Mouse (Mus musculus): Measurements from ENCODE around the gene Vapa. TPM values are rescaled to one million over a fixed set of nuclear protein-coding genes. Genes with fewer than 3 reads are reported as not detected.

Gene Vapa
- polyA plus RNA-seq, 1 experiment from 2014 or later, result 244 TPM

DNA sequence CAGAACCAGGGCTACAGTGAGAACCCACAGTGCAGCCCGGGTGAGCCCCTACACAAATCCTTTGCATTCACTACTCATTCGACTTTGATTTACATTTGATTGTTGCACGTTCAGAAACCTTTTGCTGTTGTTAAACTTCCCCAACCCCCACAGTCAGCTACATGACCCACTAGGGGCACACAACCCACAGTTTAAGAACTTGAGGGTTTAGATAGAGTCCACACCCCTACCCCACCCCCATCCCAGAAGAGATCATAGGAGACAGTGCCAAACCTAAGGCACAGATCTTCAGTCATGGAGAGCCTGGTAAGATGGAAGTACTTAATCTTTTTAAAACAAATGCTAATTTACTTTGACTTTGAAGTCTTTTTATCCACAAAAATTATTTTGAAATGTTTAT is 2.3 kb upstream of the Vapa start:
- H3K9ac ChIP-seq (replicated peaks), result 0 out of 2 replicates have a peak overlapping the region, but pooled peaks have one; percentile 28

DNA sequence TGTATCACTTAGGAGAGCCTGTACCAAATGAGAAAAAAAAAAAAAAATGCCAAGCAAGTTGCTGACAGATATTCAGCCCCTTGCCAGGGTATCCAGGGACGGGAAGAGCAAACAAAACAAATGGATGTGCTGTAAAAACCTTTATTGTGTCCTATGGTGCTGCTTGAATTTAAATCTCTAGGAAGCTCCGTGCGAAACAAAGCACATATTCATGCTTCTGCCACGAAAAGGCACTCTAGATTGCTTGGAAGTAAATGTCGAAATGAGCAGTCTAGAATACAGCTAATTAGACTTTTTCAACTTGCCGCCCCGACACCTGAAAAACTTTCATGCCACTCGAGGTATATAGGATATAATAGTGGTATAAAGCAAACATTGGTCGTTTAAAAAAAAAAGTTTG is 1.1 kb upstream of the Vapa start:
- H3K4me1 ChIP-seq (replicated peaks), result peaks cover 29% of the 10 kb centered on the region
- H3K4me3 ChIP-seq (replicated peaks), result peak overlapping the region; percentile 97
- H3K27me3 ChIP-seq, result no peaks in the 10 kb centered on the region; the same call in 1 of the 2 replicates
- H3K9ac ChIP-seq (replicated peaks), result peak overlapping the region; percentile 69
- no peaks in the 10 kb centered on the region for H3K36me3 ChIP-seq
- peak overlapping the region; percentile 99 for H3K27ac ChIP-seq
- no peak for ATAC-seq
- H3K9me3 ChIP-seq, result no peaks in the 10 kb centered on the region
- peak overlapping the region; percentile 77 for H3K4me2 ChIP-seq (replicated peaks)
- WGBS, result 1% methylated on average over 9 of the region's 9 CpGs

More for the DNA sequence above, 2.3 kb upstream of the Vapa start:
- Histone ChIP-seq H3K4me3 (replicated peaks) (no peak overlapping the region), H3K4me1 (replicated peaks) (peaks cover 19% of the 10 kb centered on the region), H3K4me2 (replicated peaks) (no peak overlapping the region), H3K27me3 (no peaks in the 10 kb centered on the region; the same call in 1 of the 2 replicates), H3K9me3 (no peaks in the 10 kb centered on the region), H3K36me3 (no peaks in the 10 kb centered on the region), H3K27ac (no peak overlapping the region)
- no peak for ATAC-seq
- WGBS, result 28% methylated on average over 3 of the region's 3 CpGs

DNA sequence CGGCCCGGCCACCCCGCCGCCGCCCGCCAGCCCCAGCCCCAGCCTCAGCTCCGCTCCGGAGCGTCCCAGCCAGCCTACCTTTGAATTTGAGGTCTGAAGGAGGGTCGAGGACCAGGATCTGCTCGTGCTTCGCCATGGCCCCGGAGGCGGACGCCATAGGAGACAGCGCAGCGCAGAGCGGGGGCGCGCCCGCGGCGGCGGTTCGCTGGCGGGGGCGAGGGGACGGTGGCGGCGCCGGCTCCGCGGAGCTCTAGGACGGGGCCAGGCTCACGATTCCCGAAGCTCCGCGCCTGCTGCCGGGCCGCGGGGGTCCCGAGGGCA is 253 bp downstream of the Vapa start:
- peak overlapping the region; percentile 98 for H3K9ac ChIP-seq (replicated peaks)
- H3K9me3 ChIP-seq, result no peaks in the 10 kb centered on the region
- H3K36me3 ChIP-seq, result no peaks in the 10 kb centered on the region
- peak overlapping the region; percentile 78 for H3K4me2 ChIP-seq (replicated peaks)
- 0% methylated on average over 24 of the region's 42 CpGs for WGBS
- ATAC-seq, result peak; percentile 75
- peak overlapping the region; percentile 97 for H3K4me3 ChIP-seq (replicated peaks)
- H3K4me1 ChIP-seq (replicated peaks), result peaks cover 42% of the 10 kb centered on the region
- peak overlapping the region; percentile 99 for H3K27ac ChIP-seq
- no peaks in the 10 kb centered on the region; the same call in 1 of the 2 replicates for H3K27me3 ChIP-seq

DNA sequence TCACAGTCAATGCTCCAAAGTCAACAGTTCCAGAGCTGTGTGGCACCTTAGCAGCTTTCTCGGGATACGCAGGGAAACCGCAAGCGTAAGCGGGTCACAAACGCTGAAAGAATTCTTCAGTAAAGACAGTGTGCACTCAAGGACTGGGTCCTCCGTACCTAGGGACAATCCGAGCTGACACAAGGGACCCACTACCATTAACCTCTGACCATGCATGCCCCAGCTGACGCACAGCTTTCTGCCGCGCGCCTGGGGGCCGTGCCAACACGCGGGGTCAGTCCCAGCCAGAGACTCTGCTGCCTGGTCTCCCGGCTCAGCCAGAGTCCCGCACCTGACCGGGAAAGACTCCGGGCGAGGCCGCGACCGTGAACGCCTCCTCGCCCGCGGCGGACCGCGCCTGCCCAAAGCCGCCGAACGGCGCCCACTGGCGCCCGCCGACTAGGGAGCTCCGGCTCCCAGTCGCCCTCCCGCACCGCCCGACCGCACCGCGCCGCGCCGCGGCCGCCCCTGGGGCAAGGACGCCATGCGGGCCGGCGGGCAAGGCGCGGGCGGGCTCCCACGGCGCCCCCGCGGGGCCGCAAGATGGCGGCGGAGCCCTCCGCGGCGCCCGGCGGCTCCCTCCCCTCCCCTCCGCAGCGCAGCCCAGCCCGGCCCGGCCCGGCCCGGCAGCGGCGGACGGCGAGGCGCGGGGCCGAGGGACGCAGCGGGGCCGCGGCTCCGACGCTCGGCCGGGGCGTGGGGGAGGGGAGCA is 789 bp downstream of the Vapa start:
- WGBS, result 0% methylated on average over 68 of the region's 91 CpGs
- Histone ChIP-seq H3K9ac (replicated peaks) (peak overlapping the region; percentile 98), H3K4me1 (replicated peaks) (peaks cover 45% of the 10 kb centered on the region), H3K27me3 (no peaks in the 10 kb centered on the region; the same call in 1 of the 2 replicates), H3K27ac (peak overlapping the region; percentile 99), H3K4me3 (replicated peaks) (peak overlapping the region; percentile 97), H3K9me3 (no peaks in the 10 kb centered on the region), H3K4me2 (replicated peaks) (peak overlapping the region; percentile 78), H3K36me3 (no peaks in the 10 kb centered on the region)
- peak; percentile 63 for ATAC-seq

DNA sequence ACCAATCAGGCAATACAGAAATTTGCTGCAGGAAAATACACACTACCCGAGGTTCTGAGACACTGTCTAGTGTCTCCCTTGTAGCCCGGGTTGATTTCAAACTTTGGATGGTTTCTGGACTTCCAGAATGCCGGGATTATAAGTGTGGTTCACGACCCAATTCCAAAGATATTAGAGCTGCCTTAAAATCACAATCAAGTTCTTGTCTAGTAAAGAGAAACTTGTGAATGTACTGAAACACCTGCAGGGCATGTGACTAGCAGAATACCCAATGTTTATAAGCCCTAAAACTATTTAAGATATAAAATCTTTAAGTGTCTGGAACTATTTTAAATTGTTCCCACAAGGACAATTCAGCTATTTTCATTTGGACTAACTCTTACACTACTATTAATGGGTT is 1.6 kb downstream of the Vapa start:
- peak overlapping the region; percentile 97 for H3K4me3 ChIP-seq (replicated peaks)
- H3K9me3 ChIP-seq, result no peaks in the 10 kb centered on the region
- H3K27me3 ChIP-seq, result no peaks in the 10 kb centered on the region; the same call in 1 of the 2 replicates
- peak overlapping the region; percentile 98 for H3K9ac ChIP-seq (replicated peaks)
- WGBS, result 12% methylated on average over 4 of the region's 4 CpGs
- H3K27ac ChIP-seq, result no peak overlapping the region
- H3K4me2 ChIP-seq (replicated peaks), result peak overlapping the region; percentile 78
- no peaks in the 10 kb centered on the region for H3K36me3 ChIP-seq
- peaks cover 51% of the 10 kb centered on the region for H3K4me1 ChIP-seq (replicated peaks)
- no peak for ATAC-seq

DNA sequence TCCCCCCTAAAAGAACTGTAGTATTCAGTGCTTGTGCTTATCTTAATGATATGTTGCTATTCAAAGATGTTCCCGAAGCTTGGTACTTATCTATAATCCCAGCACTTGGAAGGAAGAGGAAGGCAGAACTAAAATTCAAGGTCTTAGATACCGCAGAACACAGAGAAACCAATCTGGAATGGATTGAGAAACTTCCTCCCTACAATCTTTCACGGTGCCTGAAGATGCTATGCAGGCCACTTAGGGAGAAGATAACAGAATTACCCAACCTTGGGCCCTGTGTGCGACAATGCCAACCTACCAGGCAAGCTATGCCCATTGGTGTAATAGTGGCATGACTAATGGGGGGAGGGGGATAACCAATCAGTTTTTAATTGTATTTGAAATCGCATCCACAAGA is 4.6 kb downstream of the Vapa start:
- Histone ChIP-seq H3K9ac (replicated peaks) (no peak overlapping the region), H3K27ac (no peak overlapping the region), H3K9me3 (no peaks in the 10 kb centered on the region), H3K36me3 (no peaks in the 10 kb centered on the region), H3K4me1 (replicated peaks) (peaks cover 63% of the 10 kb centered on the region), H3K27me3 (no peaks in the 10 kb centered on the region), H3K4me2 (replicated peaks) (no peak overlapping the region), H3K4me3 (replicated peaks) (no peak overlapping the region)
- no peak for ATAC-seq
- 84% methylated on average over 5 of the region's 5 CpGs for WGBS

DNA sequence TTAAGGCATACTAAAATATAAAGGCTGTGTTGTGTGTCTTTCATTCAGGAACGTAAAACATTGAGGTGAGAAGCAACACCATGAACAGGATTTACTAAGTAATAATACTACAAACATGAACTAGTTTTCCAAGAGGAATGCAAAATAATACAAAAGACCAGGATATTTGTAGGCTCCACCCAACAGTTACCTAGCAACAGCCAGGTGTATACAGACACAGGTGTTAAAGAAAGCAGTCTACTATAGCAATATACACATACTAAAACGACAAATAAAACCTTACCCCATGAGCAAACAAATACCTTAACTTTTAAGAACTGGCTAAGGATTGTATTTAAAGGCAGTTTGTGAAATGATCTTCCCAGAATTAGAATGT is 5.1 kb downstream of the Vapa start:
- Histone ChIP-seq H3K4me3 (replicated peaks) (no peak overlapping the region), H3K36me3 (no peaks in the 10 kb centered on the region), H3K4me1 (replicated peaks) (peaks cover 64% of the 10 kb centered on the region), H3K9me3 (no peaks in the 10 kb centered on the region), H3K4me2 (replicated peaks) (no peak overlapping the region), H3K27ac (no peak overlapping the region), H3K27me3 (no peaks in the 10 kb centered on the region), H3K9ac (replicated peaks) (no peak overlapping the region)
- ATAC-seq, result no peak
- WGBS, result 85% methylated on average over 2 of the region's 2 CpGs

DNA sequence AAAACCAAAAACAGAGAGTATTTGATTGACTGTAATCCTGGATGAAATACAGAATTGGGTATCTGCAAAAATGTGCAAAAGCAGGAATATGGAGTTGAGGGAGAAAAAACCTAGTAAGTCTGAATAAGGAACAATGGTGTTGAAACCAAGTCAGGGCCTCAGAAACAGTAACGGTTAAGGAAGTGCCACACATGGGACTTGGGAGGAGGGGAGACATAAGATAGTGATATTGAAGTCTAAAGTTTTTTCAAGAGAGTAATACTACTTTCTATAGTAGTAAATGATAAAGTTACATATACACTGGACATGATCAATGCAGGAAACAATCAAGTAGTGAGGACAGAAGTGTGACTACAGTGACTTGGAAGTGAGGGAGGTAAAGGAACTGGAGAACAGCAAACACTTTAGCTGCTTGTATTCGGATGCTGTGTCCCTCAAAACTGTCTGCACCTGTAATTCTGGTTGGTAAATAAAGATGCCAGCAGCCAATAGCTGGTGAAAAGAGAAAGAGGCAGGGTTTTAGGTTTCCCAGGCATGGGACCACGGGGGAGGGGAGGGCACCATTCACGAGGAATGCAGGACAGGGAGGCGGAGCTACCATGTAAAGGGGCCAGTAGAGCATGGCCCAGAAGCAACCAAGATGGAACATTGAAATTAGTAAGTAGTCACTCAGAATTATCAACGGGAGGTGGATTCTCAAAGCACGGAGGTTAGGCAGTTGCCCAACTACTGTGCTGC is 5.6 kb downstream of the Vapa start:
- peaks cover 64% of the 10 kb centered on the region for H3K4me1 ChIP-seq (replicated peaks)
- H3K27me3 ChIP-seq, result no peaks in the 10 kb centered on the region
- H3K36me3 ChIP-seq, result no peaks in the 10 kb centered on the region
- WGBS, result 50% methylated on average over 7 of the region's 7 CpGs
- no peaks in the 10 kb centered on the region for H3K9me3 ChIP-seq
- no peak overlapping the region for H3K4me2 ChIP-seq (replicated peaks)
- ATAC-seq, result no peak
- no peak overlapping the region for H3K4me3 ChIP-seq (replicated peaks)
- no peak overlapping the region for H3K27ac ChIP-seq
- H3K9ac ChIP-seq (replicated peaks), result no peak overlapping the region

DNA sequence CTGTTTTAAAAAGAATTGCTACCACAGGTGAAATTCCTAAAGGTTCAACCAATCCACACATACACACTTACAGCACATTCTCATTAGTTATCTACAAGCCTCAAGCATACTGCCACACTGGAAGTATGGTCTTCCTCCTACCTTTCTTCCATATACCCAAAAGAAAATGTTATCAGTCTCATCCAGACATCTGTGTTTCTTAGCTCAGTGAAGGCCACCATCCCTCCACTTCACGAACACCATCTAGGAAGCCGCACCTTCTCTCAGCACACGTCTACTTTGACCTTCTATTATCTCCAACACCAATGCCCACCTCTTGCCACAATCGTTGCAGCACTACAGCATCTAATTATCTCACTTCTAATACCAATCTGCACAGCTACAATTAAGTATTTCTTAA is 7.3 kb downstream of the Vapa start:
- Histone ChIP-seq H3K4me3 (replicated peaks) (no peak overlapping the region), H3K27me3 (no peaks in the 10 kb centered on the region), H3K9me3 (no peaks in the 10 kb centered on the region), H3K9ac (replicated peaks) (no peak overlapping the region), H3K4me2 (replicated peaks) (no peak overlapping the region), H3K4me1 (replicated peaks) (peaks cover 56% of the 10 kb centered on the region), H3K36me3 (no peaks in the 10 kb centered on the region), H3K27ac (no peak overlapping the region)
- no peak for ATAC-seq
- 81% methylated on average over 4 of the region's 4 CpGs for WGBS

DNA sequence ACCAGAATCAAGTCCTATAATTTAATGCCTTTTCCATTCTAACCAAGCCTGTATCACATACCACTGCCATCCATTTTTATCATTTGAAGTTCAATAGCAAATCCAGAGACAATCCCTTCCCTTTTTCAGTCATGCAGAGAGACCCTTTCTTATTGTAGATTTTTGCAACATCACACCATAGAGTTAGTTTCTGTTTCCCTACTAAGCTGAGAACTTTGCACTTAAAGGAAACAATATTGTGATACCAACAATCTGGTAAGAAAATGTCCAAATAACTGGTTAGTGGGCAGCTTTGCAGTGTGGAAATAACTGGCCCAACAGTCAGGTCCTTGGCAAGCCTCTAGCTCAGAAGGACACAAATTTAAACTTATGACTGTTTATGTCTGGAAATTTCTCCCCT is 8.5 kb downstream of the Vapa start:
- no peaks in the 10 kb centered on the region for H3K9me3 ChIP-seq
- peaks cover 56% of the 10 kb centered on the region for H3K4me1 ChIP-seq (replicated peaks)
- H3K9ac ChIP-seq (replicated peaks), result no peak overlapping the region
- H3K27ac ChIP-seq, result no peak overlapping the region
- no peak overlapping the region for H3K4me3 ChIP-seq (replicated peaks)
- no peaks in the 10 kb centered on the region for H3K36me3 ChIP-seq
- no peak for ATAC-seq
- no peak overlapping the region for H3K4me2 ChIP-seq (replicated peaks)
- no peaks in the 10 kb centered on the region for H3K27me3 ChIP-seq

DNA sequence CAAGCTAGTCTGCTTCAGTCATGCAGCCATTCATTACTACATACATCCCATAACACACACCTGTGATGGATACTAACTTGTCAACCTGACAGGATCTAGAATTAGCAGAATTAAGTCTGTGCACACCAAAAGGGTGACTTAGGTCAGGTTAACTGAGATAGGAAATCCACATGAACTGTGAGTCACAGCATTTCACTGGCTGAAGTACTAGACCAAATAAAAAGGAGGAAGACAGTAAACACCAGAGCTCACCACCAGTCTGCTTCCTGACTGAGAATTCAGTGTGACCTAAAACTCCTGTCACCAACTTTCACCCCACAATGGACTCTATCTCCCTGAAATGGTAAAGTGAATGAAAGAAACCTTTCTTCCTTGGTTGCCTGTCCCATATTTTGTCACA is 9.0 kb downstream of the Vapa start:
- ATAC-seq, result no peak
- H3K4me3 ChIP-seq (replicated peaks), result no peak overlapping the region
- H3K4me1 ChIP-seq (replicated peaks), result peaks cover 51% of the 10 kb centered on the region

DNA sequence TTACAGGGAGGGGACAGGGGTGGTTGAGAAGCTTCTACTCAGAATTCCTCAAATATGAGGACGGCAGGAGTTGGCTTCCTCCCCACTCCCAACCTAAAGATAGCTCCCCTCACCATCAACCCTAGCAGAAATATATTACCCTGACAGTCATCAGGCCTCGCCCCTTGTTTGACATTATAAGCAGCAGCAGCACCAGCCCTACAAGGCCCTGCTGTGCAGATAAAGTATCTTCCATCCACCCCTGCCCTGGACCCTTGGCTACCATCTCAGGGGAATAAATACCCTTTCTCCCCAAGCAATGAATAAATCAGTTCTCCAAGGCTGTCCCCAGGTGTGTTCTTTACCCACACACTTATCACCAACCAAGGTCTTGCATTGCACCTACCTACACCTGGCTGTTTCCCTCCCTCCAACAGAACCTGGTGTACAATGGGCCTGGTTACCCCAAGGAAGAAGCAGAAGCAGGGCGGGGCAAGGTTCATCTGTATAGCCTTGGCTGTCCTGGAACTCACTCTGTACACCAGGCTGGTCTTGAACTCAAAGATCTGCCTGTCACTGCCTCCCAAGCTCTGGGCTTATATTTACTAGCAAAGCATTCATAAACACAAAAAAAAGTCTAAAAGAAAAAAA is 15.4 kb downstream of the Vapa start:
- Histone ChIP-seq H3K36me3 (peaks cover 1% of the 10 kb centered on the region), H3K27me3 (no peaks in the 10 kb centered on the region), H3K4me2 (replicated peaks) (no peak overlapping the region), H3K27ac (no peak overlapping the region), H3K9me3 (no peaks in the 10 kb centered on the region), H3K9ac (replicated peaks) (no peak overlapping the region), H3K4me1 (replicated peaks) (peaks cover 25% of the 10 kb centered on the region), H3K4me3 (replicated peaks) (no peak overlapping the region)
- ATAC-seq, result no peak; the same call in 1 of the 2 replicates
- 95% methylated on average over 3 of the region's 3 CpGs for WGBS

More for the DNA sequence above, 9.0 kb downstream of the Vapa start:
- Histone ChIP-seq H3K9ac (replicated peaks) (no peak overlapping the region), H3K9me3 (no peaks in the 10 kb centered on the region), H3K27me3 (no peaks in the 10 kb centered on the region), H3K4me2 (replicated peaks) (no peak overlapping the region), H3K27ac (no peak overlapping the region), H3K36me3 (no peaks in the 10 kb centered on the region)

Measured in midbrain, embryonic 13.5 days (tissue).